Mouse (Mus musculus) T-cell, adult 2 months (primary cell): ENCODE data around the gene Myh7.
"Not testable (repeated sequence)": the region's sequence is repeated elsewhere in the genome, so short reads cannot be mapped to it uniquely, and the experiment has no call there.

Experiments
- DNase-seq: peaks from one replicate; pipeline ENCODE4 v3.0.0; 2022; ENCODE audit warnings: low spot score

Gene Myh7

GRCm38 (mm10) chr14:54967874-54968273 lies 26.6 kb downstream of the Myh7 start:
- DNase-seq, result no peak

GRCm38 (mm10) chr14:54966320-54966977 lies 28.0 kb downstream of the Myh7 start, which contains the start of gene Myh6:
Myh6 (minus strand) TSS chr14:54966927.
- DNase-seq, result no peak

GRCm38 (mm10) chr14:54965631-54966030 lies 28.8 kb downstream of the Myh7 start:
- DNase-seq, result no peak

GRCm38 (mm10) chr14:54965044-54965443 lies 29.4 kb downstream of the Myh7 start:
- DNase-seq, result no peak

- no peak for DNase-seq
These were observed 30.7 kb downstream of the Myh7 start for GRCm38 (mm10) chr14:54963727-54964126.

- DNase-seq, result no peak
These were observed 31.7 kb downstream of the Myh7 start for GRCm38 (mm10) chr14:54962714-54963113.

GRCm38 (mm10) chr14:54961487-54961886 lies 32.9 kb downstream of the Myh7 start:
- DNase-seq, result no peak

- no peak for DNase-seq
These were observed 33.7 kb downstream of the Myh7 start for GRCm38 (mm10) chr14:54960769-54961168.

- DNase-seq, result not testable (repeated sequence)
These were observed 34.4 kb downstream of the Myh7 start for GRCm38 (mm10) chr14:54959853-54960613.

- no peak for DNase-seq
These were observed 35.2 kb downstream of the Myh7 start for GRCm38 (mm10) chr14:54959197-54959596.

GRCm38 (mm10) chr14:54958503-54958902 lies 35.9 kb downstream of the Myh7 start:
- DNase-seq, result no peak

GRCm38 (mm10) chr14:54956533-54956932 lies 37.9 kb downstream of the Myh7 start:
- no peak for DNase-seq

GRCm38 (mm10) chr14:54955481-54955880 lies 38.9 kb downstream of the Myh7 start:
- DNase-seq, result no peak

GRCm38 (mm10) chr14:54954474-54954873 lies 40.0 kb downstream of the Myh7 start:
- no peak for DNase-seq

GRCm38 (mm10) chr14:54953664-54954206 lies 40.7 kb downstream of the Myh7 start:
- DNase-seq, result no peak

- DNase-seq, result no peak
These were observed 42.8 kb downstream of the Myh7 start for GRCm38 (mm10) chr14:54951587-54951986.

- no peak for DNase-seq
These were observed 43.9 kb downstream of the Myh7 start for GRCm38 (mm10) chr14:54950493-54950892.

GRCm38 (mm10) chr14:54948781-54949180 lies 45.6 kb downstream of the Myh7 start:
- DNase-seq, result no peak

GRCm38 (mm10) chr14:54947008-54947407 lies 47.4 kb downstream of the Myh7 start:
- not testable (repeated sequence) for DNase-seq

- no peak for DNase-seq
These were observed 48.3 kb downstream of the Myh7 start for GRCm38 (mm10) chr14:54945975-54946704.

- DNase-seq, result no peak
These were observed 49.5 kb downstream of the Myh7 start for GRCm38 (mm10) chr14:54944939-54945338.

GRCm38 (mm10) chr14:54943971-54944370 lies 50.5 kb downstream of the Myh7 start:
- no peak for DNase-seq
